Mouse (Mus musculus): ENCODE data around the gene Clnk. TPM values are rescaled to one million over a fixed set of nuclear protein-coding genes. Genes with fewer than 3 reads are reported as not detected.

Gene Clnk
- polyA plus RNA-seq, 1 experiment from 2014 or later, result 0.17 TPM

Other genes with a start within 250 kb of the Clnk start
- 26.9 and 30.0 TPM in 2 replicates for gene Zfp518b, start 192.0 kb downstream of the Clnk start, polyA plus RNA-seq (2015; fragmentation: Nextera tagmentation; extraction: Ambion mirVana)